Mouse (Mus musculus) embryonic fibroblast, embryonic 13.5 days (primary cell): ENCODE measurements around the gene Spaca6.

ENCODE experiments used
- CTCF ChIP-seq: IDR thresholded peaks from 2 replicates; pipeline ENCODE4 v1.5.1; 2011; ENCODE audit warnings: mild to moderate bottlenecking, control low read depth, low read length, moderate library complexity, borderline replicate concordance; ENCODE audit not compliant: insufficient read depth
- POLR2A ChIP-seq: IDR thresholded peaks from 2 replicates; pipeline ENCODE4 v1.6.1; 2011; ENCODE audit warnings: low read depth, mild to moderate bottlenecking, control low read depth, low read length, moderate library complexity

DNA sequence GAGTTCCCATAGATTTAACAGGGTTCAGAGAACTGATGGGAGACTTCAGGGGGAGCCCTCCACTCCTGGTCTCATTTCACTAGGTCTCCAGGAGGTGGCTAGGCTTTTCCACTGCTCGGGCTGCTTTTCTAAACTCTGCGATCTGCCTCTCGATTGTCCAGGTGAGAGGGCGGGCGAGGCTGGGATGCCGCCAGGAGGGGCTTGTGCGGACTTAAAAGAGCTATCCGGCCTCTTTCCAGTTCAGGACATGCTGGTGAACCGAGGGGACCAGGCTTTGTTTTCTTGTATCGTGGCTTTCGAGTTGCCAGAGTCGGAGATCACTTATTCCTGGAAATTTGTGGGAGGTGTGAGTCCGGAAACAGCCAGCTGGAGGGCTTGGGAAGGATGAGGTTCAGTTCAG is 10.5 kb downstream of the Spaca6 start:
- TF ChIP-seq CTCF (no peak), POLR2A (no peak)
